Mouse (Mus musculus) v-Abl transformed pro-B cells (cell line): Measurements from ENCODE around the gene Rptor.

Experiments
- in situ Hi-C, 2 experiments: fragments of 400-800 bp; cut with MboI; formaldehyde crosslinking; loops; one replicate each; pipeline ENCODE4 v1.15.1; 2025; ENCODE audit not compliant: unreplicated experiment in 2 of 2

The Rptor gene

DNA sequence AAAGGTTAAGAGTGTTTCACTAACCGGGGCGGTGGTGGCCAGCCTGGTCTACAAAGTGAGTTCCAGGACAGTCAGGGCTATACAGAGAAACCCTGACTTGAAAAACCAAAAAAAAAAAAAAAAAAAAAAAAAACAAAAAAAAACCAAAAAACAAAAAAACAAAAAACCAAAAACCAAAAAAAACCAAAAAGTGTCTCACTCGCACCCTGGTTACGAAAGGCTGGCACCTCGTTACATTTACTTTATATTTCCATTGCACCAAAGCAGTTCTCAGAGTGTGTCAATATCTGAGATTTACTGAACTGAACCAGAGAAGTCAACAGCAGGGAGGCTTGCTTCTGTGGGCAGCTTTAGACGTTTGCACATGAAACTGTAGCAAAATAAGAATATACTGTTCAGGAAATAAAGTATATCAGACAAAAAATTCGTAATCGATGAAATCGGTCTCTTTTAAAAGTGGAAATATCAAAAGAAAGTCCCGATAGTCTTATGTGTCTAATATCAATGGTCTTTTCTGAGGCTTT lies 466 bp upstream of the Rptor start:
- in situ Hi-C loops: loop anchor here in 1 of 2 experiments (10.0 kb wide), 1 partner anchor 303 kb away; no protein-coding TSS in a partner anchor

DNA sequence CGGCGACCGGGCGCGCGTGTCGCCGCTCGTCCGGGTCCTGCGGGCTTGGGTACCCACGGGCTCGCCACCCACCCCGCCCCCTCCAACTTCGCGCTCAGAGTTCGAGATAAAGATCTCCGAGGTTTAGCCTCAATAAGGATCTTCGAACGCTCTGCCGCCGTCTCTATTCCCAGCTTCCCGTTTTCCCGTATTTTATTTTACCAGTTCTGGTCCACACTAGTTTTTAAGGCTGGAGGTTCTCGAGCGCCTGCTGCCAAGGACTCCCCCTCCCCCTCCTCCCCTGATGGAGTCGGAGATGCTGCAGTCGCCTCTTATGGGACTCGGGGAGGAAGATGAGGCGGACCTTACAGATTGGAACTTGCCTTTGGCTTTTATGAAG lies 811 bp downstream of the Rptor start:
- in situ Hi-C loops: loop anchor here in 1 of 2 experiments (10.0 kb wide), 1 partner anchor 301 kb away; no protein-coding TSS in a partner anchor

DNA sequence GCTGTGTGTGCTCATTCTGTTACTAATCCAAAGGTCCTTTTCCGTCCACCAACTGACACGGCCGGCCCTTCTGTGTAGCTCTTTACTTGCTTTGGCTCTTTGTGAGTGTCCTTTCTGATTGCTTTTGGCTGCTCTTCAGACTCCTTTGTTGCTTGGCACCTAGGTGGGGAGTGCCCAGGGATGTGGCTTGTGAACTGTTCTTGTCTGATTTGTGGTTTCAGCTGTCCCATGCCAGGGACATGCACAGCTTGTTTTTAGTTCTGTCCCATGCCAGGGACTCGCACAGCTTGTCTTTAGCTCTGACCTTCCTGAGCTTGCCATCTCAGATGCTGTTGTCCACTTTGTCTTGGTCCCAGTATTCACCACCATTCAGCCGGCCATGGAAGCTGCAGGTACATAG lies 4.8 kb downstream of the Rptor start:
- in situ Hi-C loops: loop anchor here in 1 of 2 experiments (10.0 kb wide), 1 partner anchor 297 kb away; no protein-coding TSS in a partner anchor

DNA sequence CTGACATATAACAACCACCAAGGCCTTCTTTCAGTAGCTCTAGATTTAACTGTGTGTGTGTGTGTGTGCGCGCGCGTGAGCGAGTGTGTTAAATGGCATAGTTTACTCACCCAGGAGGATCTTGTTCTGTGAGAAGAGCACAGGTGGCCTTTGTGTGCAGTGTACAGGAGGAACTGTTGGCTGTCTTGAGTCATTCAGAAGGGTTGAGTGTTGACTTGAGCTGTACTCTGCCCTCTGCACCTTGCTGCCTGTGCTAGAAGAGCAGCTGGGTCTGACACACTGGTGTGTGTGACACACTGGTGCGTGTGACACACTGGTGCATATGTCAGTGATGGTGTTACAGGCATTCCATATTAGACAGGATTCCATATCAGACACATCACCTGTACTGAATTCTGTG lies 8.8 kb downstream of the Rptor start:
- in situ Hi-C loops: no loop called here

DNA sequence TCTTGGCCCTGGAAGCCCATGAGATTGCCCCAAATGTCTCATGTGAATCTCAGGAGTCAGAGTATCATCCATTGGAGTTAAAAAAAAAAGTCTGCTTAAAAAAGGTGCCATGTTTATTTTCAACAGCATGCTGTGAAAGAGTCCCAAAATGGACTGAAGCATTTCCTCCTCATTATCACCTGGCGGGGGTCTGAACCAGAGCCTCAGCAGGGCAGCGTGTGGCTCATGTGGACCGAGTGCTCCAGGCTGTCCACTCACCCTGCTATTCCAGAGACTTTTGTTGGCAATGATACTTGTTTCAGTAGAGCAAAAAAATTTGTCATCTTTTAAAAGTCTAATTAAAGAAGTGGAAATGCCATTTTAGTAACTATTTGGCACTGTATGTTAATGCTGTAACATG lies 9.5 kb downstream of the Rptor start:
- in situ Hi-C loops: no loop called here

DNA sequence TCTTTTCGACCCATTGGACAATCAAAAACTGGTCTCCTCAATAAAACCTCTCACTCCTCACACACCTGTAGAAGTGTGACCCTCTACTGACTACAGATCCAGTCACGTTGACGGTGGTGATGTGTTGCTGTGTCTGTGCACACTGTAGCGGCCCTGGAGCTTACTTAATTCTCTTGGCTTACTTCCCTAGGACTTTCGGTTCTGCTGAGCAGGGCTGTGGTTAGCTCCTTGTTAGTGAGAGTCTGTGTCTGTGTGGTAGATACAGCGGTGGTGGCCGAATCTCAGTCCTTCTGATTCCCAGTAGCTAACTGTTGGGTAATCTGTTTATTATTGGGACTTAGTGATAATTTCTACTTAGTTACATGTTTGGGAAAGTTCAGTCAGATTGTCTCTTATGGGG lies 12.4 kb downstream of the Rptor start:
- in situ Hi-C loops: no loop called here

DNA sequence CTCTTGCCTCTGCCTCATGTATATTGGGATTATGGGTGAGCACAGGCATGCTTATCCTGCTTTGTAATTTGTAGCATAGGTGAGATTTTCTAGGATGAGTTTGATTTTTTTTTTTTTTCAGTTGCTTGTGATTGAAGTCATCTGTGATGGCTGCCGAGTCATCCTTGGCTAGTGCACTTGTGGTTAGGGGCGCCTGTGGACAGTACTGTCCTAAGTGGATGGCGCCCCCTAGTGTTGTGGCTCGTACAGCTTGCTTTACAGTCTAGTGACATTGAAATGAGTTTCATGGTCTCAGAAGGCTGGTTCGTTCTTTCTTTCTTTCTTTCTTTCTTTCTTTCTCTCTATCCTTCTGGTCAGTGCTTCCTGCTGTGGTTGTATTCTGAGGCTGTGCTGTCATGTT lies 16.1 kb downstream of the Rptor start:
- in situ Hi-C loops: no loop called here

DNA sequence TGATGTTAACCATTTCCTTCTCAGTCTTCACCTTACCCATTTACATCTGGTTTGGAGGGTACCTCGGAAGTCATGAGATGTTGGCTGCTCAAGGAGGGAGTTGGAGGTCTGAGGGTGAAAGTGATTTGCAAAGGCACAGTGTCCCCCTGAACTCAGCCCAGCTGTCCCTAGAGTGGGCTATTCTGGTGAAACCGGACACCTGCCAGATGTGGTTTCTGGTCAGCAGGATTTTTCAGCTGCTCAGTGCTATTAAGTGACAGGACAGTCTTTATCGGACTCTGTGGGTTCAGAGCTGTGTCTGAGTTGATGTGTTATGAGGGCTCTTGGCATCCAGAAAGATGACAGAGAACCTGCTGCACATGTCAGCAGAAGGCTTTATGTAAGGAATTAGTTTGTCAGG lies 18.6 kb downstream of the Rptor start:
- in situ Hi-C loops: no loop called here

DNA sequence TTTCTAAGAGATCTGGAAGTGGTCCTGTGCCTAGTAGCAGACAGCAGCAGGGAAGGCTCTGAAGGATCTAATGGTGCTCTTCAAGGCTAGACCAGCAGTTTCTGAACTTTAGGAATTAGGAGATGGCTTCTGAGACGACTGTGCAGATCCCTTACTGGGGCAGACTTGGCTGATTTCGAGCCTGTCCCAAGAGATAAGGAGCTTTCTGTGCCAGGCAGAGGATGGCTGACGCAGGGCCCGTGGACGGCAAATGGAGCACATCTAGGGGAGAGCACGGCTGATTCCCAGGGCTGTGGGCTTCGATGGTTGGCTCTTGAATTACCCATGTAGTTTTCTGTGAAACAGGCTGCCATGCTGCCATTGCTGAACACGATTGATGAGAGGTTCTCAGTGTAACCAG lies 21.1 kb downstream of the Rptor start:
- in situ Hi-C loops: no loop called here

DNA sequence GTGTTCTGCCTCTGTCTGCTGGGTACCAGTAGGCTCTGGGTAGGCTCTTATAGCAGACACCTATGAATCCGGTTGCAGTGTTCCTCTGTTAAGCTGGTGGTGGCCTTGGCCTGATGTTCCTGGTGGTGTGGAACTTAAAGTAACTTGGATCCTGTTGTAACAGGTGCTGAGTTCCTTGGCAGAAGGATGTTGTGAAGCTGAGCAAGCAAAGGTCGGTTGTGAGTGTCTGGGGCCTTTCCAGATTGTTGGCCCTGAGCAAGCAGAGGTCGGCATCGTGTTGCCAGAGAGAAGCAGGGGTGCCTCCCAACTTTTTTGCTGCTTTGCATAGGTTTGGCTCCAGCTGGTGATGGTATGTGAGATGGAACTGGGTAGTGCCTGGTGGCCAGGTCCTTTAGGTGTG lies 21.7 kb downstream of the Rptor start:
- in situ Hi-C loops: no loop called here

DNA sequence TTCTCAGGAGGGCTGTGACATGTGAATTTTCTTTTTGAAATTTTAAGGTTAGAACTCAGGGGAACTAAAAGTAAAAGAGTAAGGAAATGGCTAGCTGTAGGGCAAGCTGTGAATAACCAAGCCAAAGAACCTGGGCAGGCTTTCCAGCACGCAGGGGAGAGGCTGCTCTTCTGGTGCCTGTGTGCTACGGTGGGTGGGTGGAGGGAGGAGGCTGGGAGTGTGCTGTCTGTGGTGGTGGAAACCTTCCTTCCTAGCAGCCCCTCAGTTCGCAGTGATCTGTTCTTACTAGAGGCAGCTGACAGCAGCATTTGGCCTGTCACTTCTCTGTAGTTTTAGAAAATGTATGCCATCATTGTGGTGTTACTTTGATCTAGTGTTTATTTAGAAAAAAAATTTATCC lies 22.2 kb downstream of the Rptor start:
- in situ Hi-C loops: no loop called here

DNA sequence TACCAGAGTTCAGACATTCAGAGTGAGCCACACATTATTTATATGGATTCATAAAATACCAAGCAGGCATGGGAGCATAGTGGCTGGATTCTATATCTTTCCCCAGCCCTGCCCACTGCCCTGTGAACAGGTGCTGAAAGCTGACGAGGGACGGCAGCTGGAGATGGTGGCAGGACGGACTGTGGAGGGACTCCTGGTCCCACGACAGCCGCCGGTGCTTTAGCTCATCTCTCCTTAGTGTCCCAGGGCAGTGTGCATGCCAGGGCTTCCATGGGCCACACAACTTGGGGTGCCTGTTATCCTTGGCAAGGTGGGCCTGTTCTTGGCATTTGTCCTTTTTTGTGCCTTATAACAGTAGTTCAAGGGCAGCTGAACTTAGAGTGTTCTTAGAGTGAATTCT lies 22.8 kb downstream of the Rptor start:
- in situ Hi-C loops: no loop called here

DNA sequence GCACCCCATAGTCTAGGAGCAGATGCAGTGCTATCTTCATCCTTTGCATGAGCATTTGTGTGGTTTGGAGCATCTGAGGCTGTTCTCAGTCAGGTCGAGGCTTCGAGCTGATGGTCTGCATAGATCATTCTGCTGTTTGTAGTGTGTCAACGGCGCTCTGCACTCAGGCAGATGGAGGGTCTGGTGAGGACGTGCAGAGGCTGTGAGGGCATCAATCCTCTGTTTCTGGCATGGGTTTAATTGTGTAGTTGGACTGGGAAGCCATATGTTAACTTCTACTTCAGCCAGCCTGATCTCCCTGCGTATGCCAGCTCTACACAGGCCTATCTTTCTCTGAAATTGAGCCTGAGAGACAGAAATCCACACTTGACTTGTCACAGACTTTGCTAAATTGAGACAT lies 23.2 kb downstream of the Rptor start:
- in situ Hi-C loops: no loop called here

DNA sequence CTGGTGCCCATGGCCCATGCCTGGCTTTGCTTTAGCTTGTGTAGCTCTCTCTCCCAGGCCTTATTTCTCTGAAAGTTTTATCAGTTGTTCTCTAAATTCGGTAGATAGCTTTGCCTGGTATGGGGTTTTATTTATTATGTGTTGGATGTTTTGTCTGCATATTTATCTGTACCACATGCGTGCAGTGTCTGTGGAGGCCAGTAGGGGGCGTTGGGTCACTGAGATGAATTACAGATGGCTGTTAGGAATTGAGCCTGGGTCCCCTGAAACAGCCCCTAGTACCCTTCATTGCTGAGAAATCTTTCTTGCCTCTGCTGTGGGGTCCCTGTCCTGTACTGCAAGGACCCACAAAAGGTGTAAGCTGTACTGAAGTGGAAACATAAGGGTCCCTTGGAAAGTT lies 24.5 kb downstream of the Rptor start:
- in situ Hi-C loops: no loop called here

DNA sequence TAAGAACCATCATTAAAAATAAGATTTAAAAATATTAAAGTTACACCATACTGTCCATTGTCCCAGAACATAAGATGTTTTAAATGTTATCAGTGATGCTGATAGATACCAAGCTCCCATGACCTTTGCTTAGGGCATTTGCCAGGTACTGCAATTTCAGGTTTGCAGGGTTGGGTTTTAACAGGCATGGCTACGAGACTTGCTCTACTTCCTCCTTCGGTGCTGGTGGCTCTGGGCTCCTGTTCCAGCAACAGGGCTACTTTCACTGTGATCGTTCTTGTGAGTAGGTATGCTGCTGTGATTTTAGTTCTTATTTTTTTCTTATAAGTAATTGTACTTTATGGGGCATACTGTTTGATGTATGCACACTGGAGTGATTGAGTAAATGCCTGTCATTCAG lies 26.4 kb downstream of the Rptor start:
- in situ Hi-C loops: no loop called here

DNA sequence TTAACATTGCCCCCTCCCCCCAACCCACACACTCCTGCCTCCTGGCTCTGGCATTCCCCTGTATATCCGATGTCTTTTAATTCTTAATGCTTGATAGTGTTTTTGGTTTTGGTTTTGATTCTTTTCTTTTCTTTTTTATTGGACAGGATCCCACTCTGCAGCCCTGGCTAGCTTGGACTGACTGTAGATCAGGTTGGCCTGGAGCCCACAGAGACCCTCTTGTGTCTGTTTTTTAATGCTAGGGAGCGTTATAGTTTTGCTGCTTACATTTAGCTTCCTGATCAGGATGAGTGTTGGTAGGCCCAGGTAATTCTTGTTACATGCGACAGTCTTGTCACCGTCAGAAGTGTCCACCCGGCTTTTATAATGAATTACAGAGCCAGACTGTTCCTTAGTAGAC lies 27.6 kb downstream of the Rptor start:
- in situ Hi-C loops: no loop called here

DNA sequence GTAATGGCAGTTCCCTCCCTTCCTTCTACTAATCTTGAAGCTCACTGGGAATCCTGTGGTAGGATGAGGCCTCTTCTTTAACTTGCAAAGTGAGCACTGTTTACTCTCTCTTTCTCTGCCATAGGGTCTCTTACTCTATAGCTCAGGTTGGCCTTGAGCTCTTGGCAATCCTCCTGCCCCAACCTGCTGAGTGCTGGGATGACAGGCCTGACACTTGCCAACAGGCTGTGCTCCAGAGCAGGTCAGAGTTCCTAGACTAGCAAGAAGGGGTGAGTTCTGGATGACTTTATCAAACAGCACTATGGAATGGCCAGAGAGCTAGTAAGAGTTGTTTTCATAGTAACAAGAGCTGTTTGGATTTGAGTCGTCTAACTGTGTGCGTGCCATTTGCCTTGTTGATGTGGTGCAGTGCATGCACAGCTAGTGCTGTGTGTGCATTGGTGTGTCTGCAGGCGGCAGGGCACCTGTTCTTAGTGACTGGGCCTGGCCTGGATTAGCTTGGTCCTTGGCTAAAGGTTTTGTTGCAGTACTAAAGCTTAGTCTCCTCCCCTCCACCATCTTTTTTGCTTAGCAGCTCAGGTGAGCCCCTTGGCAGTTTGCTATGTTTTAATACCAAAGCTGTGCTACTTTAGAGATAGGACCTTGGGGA lies 28.6 kb downstream of the Rptor start:
- in situ Hi-C loops: no loop called here

DNA sequence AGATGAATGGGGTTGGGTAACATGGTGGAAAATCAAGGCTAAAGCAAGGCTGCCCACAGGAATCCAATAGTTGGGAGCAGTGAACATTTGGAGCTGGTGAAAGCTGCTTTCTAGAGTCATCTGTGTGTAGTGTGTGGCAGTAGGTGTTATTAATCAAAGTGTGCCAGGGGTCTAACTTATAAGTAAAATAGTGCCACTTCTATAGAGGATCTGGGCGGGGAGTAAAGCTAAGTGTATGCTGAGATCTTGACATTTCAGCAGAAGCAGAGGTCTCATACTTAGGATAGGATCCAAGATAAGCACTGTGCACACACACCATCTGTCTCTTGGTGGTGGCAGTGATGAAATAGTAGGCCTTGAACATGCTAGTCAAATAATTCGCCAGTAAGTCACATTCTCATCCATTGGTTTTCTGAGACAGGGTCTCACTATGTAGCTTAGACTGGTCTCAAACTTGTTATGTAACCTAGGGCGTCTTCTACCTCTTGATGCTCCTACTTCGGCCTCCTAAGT lies 33.7 kb downstream of the Rptor start:
- in situ Hi-C loops: no loop called here

DNA sequence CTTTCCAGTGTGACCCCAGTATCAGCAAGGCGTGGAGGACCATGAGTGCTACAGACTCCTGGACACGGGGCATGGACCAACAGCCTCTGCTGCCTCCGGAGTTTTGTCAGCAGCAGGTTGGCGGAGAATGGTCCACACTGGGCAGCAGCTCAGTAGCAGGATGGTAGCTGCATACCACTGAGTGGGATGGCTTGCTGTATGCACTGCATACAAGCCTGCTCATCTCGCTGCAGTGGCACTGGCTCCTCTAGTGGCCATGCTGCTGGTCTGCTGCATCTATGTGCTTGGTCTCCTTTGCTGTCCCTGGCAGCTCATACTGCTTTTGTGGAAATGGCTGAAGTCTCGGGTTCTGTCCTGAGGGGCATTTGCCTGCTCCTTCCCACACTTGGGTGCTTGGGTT lies 34.8 kb downstream of the Rptor start:
- in situ Hi-C loops: no loop called here

DNA sequence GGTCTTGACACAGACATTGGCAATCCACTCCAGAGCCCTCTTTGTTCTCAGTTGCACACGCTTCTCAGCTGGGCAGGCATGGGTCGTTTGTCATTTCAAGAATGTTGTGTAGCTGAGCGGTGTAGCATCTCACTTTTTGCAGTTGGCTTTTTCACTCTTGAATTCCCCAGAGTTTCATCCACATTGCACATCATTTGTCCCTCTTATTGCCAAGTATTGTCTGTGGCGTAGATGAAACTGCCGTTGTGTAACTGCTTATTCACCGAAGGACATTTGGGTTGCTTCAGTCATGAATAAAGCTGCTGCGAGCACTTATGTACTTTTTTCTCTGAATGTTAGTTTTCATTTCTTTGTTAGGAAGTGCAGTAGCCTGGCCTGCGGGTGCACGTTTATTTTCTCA lies 37.8 kb downstream of the Rptor start:
- in situ Hi-C loops: no loop called here

DNA sequence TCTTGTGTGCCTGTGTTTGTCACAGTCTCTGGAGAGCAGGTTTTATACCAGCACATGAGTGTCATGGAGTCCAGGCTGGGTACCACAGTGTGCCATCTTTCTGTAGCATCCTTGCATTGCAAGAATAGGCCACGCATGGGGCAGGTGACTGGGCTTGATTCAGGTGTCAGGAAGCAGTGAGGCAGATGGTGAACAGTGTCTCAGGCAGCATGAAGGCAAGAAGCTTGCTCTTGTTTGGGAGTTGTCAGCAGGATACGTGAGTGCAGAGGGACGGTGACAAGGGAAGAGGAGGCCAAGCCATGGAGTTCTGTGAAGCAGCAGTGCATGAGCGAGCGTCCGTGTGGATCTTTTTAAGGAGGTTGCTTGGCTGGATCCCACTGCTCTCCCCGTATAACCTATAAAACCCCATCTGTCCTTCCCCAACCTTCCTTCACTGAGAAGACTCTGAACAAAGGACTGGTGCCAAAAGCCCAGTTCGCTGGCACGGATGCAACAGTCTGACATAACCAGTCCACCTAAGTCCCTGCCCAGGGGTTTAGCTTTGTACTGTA lies 39.2 kb downstream of the Rptor start:
- in situ Hi-C loops: no loop called here

DNA sequence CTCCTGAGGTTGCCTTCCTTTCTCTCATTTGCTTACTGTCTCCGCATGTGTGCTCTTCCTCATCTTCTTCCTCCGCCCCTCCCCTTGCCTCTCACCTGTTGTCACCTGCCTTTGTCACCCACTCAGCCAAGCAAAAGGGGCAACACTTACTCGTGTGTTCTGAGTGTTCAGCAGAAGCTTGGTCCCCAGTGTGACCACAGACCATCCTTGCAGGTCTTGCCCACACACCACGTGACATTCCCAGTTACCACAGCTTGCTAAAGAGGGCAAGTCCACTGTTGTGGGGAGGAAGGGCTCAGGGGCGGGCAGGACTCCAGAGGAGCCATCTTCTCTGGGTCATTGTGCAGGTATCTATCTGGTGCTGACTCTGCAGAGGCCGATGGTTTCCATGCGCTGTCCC lies 40.6 kb downstream of the Rptor start:
- in situ Hi-C loops: no loop called here
